Mouse (Mus musculus): ENCODE measurements around the gene Arid1b. TPM values are rescaled to one million over a fixed set of nuclear protein-coding genes. Genes with fewer than 3 reads are reported as not detected.

Gene Arid1b
- polyA plus RNA-seq, 1 experiment from 2014 or later = 8.7 TPM

DNA sequence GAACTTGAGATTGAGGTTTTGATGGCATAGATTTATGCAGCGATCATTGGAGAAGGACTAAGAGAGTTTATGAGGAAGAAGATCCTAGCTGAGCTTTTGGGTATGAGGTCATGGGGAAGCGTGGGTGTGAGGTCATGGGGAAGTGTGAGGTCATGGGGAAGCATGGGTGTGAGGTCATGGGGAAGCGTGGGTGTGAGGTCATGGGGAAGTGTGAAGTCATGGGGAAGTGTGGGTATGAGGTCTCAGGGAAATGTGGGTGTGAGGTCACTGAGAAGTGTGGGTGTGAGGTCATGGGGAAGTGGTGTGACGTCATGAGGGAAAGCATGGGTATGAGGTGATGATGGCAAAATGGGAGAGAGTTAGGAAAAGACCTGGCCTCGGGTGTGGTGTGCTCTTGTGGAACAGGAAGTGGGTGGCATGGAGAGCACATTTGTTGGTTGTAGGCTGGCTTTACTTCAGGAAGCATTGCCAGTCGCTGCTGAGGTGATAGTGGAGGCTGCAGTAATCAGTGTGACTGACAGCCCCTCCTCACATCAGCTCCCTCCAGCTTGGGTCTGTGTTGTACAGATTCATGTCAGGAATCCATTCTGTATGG is 180.4 kb downstream of the Arid1b start:
- H3K9ac ChIP-seq = no peak overlapping the region
- H3K9me3 ChIP-seq (replicated peaks) = no peaks in the 10 kb centered on the region
- ATAC-seq (ENCODE audit: insufficient number of reproducible peaks, low FRiP score) = no peak
- no peaks in the 10 kb centered on the region for H3K36me3 ChIP-seq
- peaks cover 55% of the 10 kb centered on the region for H3K4me1 ChIP-seq (replicated peaks)
- 69% methylated on average over 6 of the region's 6 CpGs for WGBS
- no peak overlapping the region for H3K27ac ChIP-seq (ENCODE audit: poor library complexity, severe bottlenecking)
- H3K4me2 ChIP-seq = no peak overlapping the region
- H3K27me3 ChIP-seq (replicated peaks) = no peaks in the 10 kb centered on the region
- H3K4me3 ChIP-seq = no peak overlapping the region

- Histone ChIP-seq H3K9me3 (replicated peaks) (no peaks in the 10 kb centered on the region), H3K36me3 (no peaks in the 10 kb centered on the region), H3K9ac (no peak overlapping the region), H3K27ac (ENCODE audit: poor library complexity, severe bottlenecking) (no peak overlapping the region), H3K4me2 (no peak overlapping the region), H3K27me3 (replicated peaks) (no peaks in the 10 kb centered on the region), H3K4me1 (replicated peaks) (peaks cover 61% of the 10 kb centered on the region), H3K4me3 (no peak overlapping the region)
- 83% methylated on average over 8 of the region's 8 CpGs for WGBS
- no peak for ATAC-seq (ENCODE audit: insufficient number of reproducible peaks, low FRiP score)
Observed at GRCm38 (mm10) chr17:5175535-5175934, 181.4 kb downstream of the Arid1b start.

- no peak overlapping the region for H3K4me2 ChIP-seq
- peaks cover 68% of the 10 kb centered on the region for H3K4me1 ChIP-seq (replicated peaks)
- H3K27me3 ChIP-seq (replicated peaks) = no peaks in the 10 kb centered on the region
- no peak overlapping the region for H3K27ac ChIP-seq (ENCODE audit: poor library complexity, severe bottlenecking)
- H3K9ac ChIP-seq = no peak overlapping the region
- no peaks in the 10 kb centered on the region for H3K9me3 ChIP-seq (replicated peaks)
- 89% methylated on average over 2 of the region's 2 CpGs for WGBS
- H3K36me3 ChIP-seq = no peaks in the 10 kb centered on the region
- no peak for ATAC-seq (ENCODE audit: insufficient number of reproducible peaks, low FRiP score)
- H3K4me3 ChIP-seq = no peak overlapping the region
Observed at GRCm38 (mm10) chr17:5176315-5176714, 182.2 kb downstream of the Arid1b start.

DNA sequence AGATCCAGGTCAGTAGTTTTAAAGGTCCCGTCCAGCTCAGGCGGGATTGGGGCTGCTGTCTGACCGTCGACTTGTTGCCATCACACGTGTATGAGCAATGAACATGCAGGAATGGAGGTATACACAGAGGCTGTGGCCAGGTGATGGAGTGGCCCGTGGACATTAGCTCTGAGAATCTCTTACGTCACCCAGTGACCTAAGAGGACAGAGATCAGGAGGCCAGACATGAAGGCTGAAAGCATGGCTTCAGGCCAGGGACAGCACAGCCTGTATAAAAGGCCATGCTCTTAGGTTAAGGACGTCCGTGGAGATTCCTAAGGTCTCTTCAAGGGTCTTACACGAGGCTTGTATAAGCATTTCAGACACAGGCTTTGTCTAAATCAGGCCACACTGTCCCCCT is 184.4 kb downstream of the Arid1b start:
- Histone ChIP-seq H3K9ac (0 out of 2 replicates have a peak overlapping the region, but pooled peaks have one; percentile 15), H3K9me3 (replicated peaks) (no peaks in the 10 kb centered on the region), H3K4me3 (no peak overlapping the region), H3K27ac (ENCODE audit: poor library complexity, severe bottlenecking) (peak overlapping the region; percentile 58; the same call in 1 of the 2 replicates), H3K27me3 (replicated peaks) (no peaks in the 10 kb centered on the region), H3K36me3 (no peaks in the 10 kb centered on the region), H3K4me2 (no peak overlapping the region), H3K4me1 (replicated peaks) (peaks cover 75% of the 10 kb centered on the region)
- 74% methylated on average over 10 of the region's 10 CpGs for WGBS
- no peak for ATAC-seq (ENCODE audit: insufficient number of reproducible peaks, low FRiP score)

- 0 out of 2 replicates have a peak overlapping the region, but pooled peaks have one; percentile 13 for H3K4me2 ChIP-seq
- H3K9me3 ChIP-seq (replicated peaks) = no peaks in the 10 kb centered on the region
- no peaks in the 10 kb centered on the region for H3K27me3 ChIP-seq (replicated peaks)
- no peak for ATAC-seq (ENCODE audit: insufficient number of reproducible peaks, low FRiP score)
- 25% methylated on average over 7 of the region's 7 CpGs for WGBS
- H3K27ac ChIP-seq (ENCODE audit: poor library complexity, severe bottlenecking) = peak overlapping the region; percentile 58; the same call in 1 of the 2 replicates
- H3K36me3 ChIP-seq = no peaks in the 10 kb centered on the region
- peaks cover 73% of the 10 kb centered on the region for H3K4me1 ChIP-seq (replicated peaks)
- no peak overlapping the region for H3K4me3 ChIP-seq
- peak overlapping the region; percentile 15; the same call in 1 of the 2 replicates for H3K9ac ChIP-seq
Observed at GRCm38 (mm10) chr17:5179004-5179403, 184.9 kb downstream of the Arid1b start.

GRCm38 (mm10) chr17:5179412-5179811 is 185.3 kb downstream of the Arid1b start:
- WGBS = 75% methylated on average over 5 of the region's 5 CpGs
- Histone ChIP-seq H3K36me3 (no peaks in the 10 kb centered on the region), H3K4me3 (no peak overlapping the region), H3K27me3 (replicated peaks) (no peaks in the 10 kb centered on the region), H3K4me1 (replicated peaks) (peaks cover 69% of the 10 kb centered on the region), H3K27ac (ENCODE audit: poor library complexity, severe bottlenecking) (0 out of 2 replicates have a peak overlapping the region, but pooled peaks have one; percentile 23), H3K4me2 (0 out of 2 replicates have a peak overlapping the region, but pooled peaks have one; percentile 13), H3K9me3 (replicated peaks) (no peaks in the 10 kb centered on the region), H3K9ac (peak overlapping the region; percentile 15; the same call in 1 of the 2 replicates)
- no peak for ATAC-seq (ENCODE audit: insufficient number of reproducible peaks, low FRiP score)

GRCm38 (mm10) chr17:5179925-5180525 is 185.9 kb downstream of the Arid1b start:
- ATAC-seq (ENCODE audit: insufficient number of reproducible peaks, low FRiP score) = peak; percentile 88
- H3K4me3 ChIP-seq = no peak overlapping the region
- no peak overlapping the region for H3K9ac ChIP-seq
- H3K27me3 ChIP-seq (replicated peaks) = no peaks in the 10 kb centered on the region
- H3K27ac ChIP-seq (ENCODE audit: poor library complexity, severe bottlenecking) = no peak overlapping the region
- H3K9me3 ChIP-seq (replicated peaks) = no peaks in the 10 kb centered on the region
- 74% methylated on average over 4 of the region's 4 CpGs for WGBS
- H3K4me2 ChIP-seq = no peak overlapping the region
- peaks cover 69% of the 10 kb centered on the region for H3K4me1 ChIP-seq (replicated peaks)
- H3K36me3 ChIP-seq = no peaks in the 10 kb centered on the region

- Histone ChIP-seq H3K4me2 (no peak overlapping the region), H3K4me1 (replicated peaks) (peaks cover 64% of the 10 kb centered on the region), H3K9ac (no peak overlapping the region), H3K36me3 (no peaks in the 10 kb centered on the region), H3K27me3 (replicated peaks) (no peaks in the 10 kb centered on the region), H3K9me3 (replicated peaks) (no peaks in the 10 kb centered on the region), H3K4me3 (no peak overlapping the region), H3K27ac (ENCODE audit: poor library complexity, severe bottlenecking) (no peak overlapping the region)
- 89% methylated on average over 6 of the region's 6 CpGs for WGBS
- ATAC-seq (ENCODE audit: insufficient number of reproducible peaks, low FRiP score) = no peak
Observed at GRCm38 (mm10) chr17:5180925-5181324, 186.8 kb downstream of the Arid1b start.

DNA sequence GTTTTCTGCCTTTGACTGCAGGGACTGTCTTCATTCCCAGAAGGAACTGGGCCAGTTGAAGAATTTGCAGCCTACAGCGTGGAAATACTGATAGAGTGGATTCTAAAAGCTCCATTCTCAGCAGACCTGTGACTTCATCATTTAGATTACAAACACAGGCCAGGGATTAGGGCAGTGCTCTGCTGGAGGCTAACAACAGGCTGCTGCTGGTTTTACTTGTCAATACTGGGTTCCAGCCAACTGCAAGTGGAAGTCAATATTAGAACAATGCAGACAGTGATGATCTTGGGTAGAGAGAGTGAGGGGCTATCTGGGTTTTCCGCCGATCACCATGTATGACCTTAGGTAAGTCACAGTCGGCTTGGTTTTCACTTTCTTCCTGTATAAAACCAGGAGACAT is 188.4 kb downstream of the Arid1b start:
- Histone ChIP-seq H3K9me3 (replicated peaks) (no peaks in the 10 kb centered on the region), H3K27me3 (replicated peaks) (no peaks in the 10 kb centered on the region), H3K27ac (ENCODE audit: poor library complexity, severe bottlenecking) (no peak overlapping the region), H3K36me3 (no peaks in the 10 kb centered on the region), H3K4me3 (no peak overlapping the region), H3K9ac (no peak overlapping the region), H3K4me1 (replicated peaks) (peaks cover 62% of the 10 kb centered on the region), H3K4me2 (no peak overlapping the region)
- WGBS = 70% methylated on average over 4 of the region's 4 CpGs
- ATAC-seq (ENCODE audit: insufficient number of reproducible peaks, low FRiP score) = no peak

DNA sequence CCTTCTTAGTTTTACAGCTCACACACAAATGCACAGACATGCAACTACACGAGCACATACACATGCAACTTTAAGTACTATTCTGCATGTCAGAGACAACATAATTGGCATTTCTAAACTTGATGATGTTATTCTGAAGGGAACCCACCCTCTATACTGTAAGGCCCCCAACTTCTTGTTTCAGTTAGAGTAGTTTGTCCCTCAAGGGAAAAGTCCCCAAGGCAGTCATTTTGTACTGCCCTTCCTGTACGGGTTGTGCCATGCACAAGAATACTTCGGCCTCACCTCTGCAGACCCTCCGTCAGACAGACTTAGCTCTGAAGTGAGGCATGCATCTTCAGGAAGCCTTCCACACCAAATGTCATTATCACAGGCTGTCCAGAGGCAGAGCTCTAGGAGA is 191.4 kb downstream of the Arid1b start:
- no peaks in the 10 kb centered on the region for H3K27me3 ChIP-seq (replicated peaks)
- H3K9ac ChIP-seq = no peak overlapping the region

GRCm38 (mm10) chr17:5187546-5187945 is 193.4 kb downstream of the Arid1b start:
- ATAC-seq (ENCODE audit: insufficient number of reproducible peaks, low FRiP score) = no peak
- 83% methylated on average over 2 of the region's 2 CpGs for WGBS
- no peak overlapping the region for H3K4me3 ChIP-seq
- no peak overlapping the region for H3K4me2 ChIP-seq
- no peak overlapping the region for H3K27ac ChIP-seq (ENCODE audit: poor library complexity, severe bottlenecking)
- no peaks in the 10 kb centered on the region for H3K36me3 ChIP-seq
- H3K27me3 ChIP-seq (replicated peaks) = no peaks in the 10 kb centered on the region
- peaks cover 39% of the 10 kb centered on the region for H3K4me1 ChIP-seq (replicated peaks)
- H3K9me3 ChIP-seq (replicated peaks) = no peaks in the 10 kb centered on the region
- no peak overlapping the region for H3K9ac ChIP-seq

More for the DNA sequence above, 191.4 kb downstream of the Arid1b start:
- no peaks in the 10 kb centered on the region for H3K36me3 ChIP-seq
- H3K27ac ChIP-seq (ENCODE audit: poor library complexity, severe bottlenecking) = no peak overlapping the region
- 73% methylated on average over 4 of the region's 4 CpGs for WGBS
- H3K4me3 ChIP-seq = no peak overlapping the region
- no peak for ATAC-seq (ENCODE audit: insufficient number of reproducible peaks, low FRiP score)
- H3K4me1 ChIP-seq (replicated peaks) = peaks cover 48% of the 10 kb centered on the region
- H3K4me2 ChIP-seq = no peak overlapping the region
- H3K9me3 ChIP-seq (replicated peaks) = no peaks in the 10 kb centered on the region
